Mouse (Mus musculus): ENCODE measurements at regions not wholly inside any gene's neighbourhood (a gene's known extent, or its start where the extent isn't known, plus 50 kb on each side); places are given as distances from the start of the nearest gene placed in this dataset.

- H3K4me3 ChIP-seq, result no peak overlapping the region
- no peaks in the 10 kb centered on the region for H3K36me3 ChIP-seq (replicated peaks)
- H3K4me1 ChIP-seq, result no peaks in the 10 kb centered on the region; the same call in 1 of the 2 replicates
- DNase-seq (ENCODE audit: low spot score), result no peak
- H3K27ac ChIP-seq (replicated peaks), result no peak overlapping the region
- no peaks in the 10 kb centered on the region for H3K27me3 ChIP-seq (replicated peaks; ENCODE audit: low read depth, poor library complexity, severe bottlenecking)
- 92% methylated on average over 12 of the region's 12 CpGs for WGBS
- no peaks in the 10 kb centered on the region for H3K9me3 ChIP-seq
Measured at GRCm38 (mm10) chr10:119064218-119064617, 175.6 kb downstream of the Cand1 start.

- H3K9me3 ChIP-seq, result no peaks in the 10 kb centered on the region
- H3K36me3 ChIP-seq (replicated peaks), result no peaks in the 10 kb centered on the region
- H3K27me3 ChIP-seq (replicated peaks; ENCODE audit: low read depth, poor library complexity, severe bottlenecking), result no peaks in the 10 kb centered on the region
- H3K4me3 ChIP-seq, result no peak overlapping the region
- no peak for DNase-seq (ENCODE audit: low spot score)
- H3K4me1 ChIP-seq, result no peaks in the 10 kb centered on the region; the same call in 1 of the 2 replicates
- no peak overlapping the region for H3K27ac ChIP-seq (replicated peaks)
- WGBS, result 87% methylated on average over 14 of the region's 14 CpGs
Measured at GRCm38 (mm10) chr10:119063209-119063699, 176.6 kb downstream of the Cand1 start.

- 91% methylated on average over 13 of the region's 13 CpGs for WGBS
- Histone ChIP-seq H3K4me3 (no peak overlapping the region), H3K36me3 (replicated peaks) (no peaks in the 10 kb centered on the region), H3K9me3 (no peaks in the 10 kb centered on the region), H3K27ac (replicated peaks) (no peak overlapping the region), H3K27me3 (replicated peaks; ENCODE audit: low read depth, poor library complexity, severe bottlenecking) (no peaks in the 10 kb centered on the region), H3K4me1 (no peaks in the 10 kb centered on the region; the same call in 1 of the 2 replicates)
- DNase-seq (ENCODE audit: low spot score), result no peak
Measured at GRCm38 (mm10) chr10:119061958-119062599, 177.8 kb downstream of the Cand1 start.

GRCm38 (mm10) chr10:119061349-119061850, 178.5 kb downstream of the Cand1 start:
- Histone ChIP-seq H3K27ac (replicated peaks) (no peak overlapping the region), H3K27me3 (replicated peaks; ENCODE audit: low read depth, poor library complexity, severe bottlenecking) (no peaks in the 10 kb centered on the region), H3K4me3 (no peak overlapping the region), H3K9me3 (no peaks in the 10 kb centered on the region), H3K36me3 (replicated peaks) (no peaks in the 10 kb centered on the region), H3K4me1 (no peaks in the 10 kb centered on the region; the same call in 1 of the 2 replicates)
- WGBS, result 89% methylated on average over 8 of the region's 8 CpGs
- no peak for DNase-seq (ENCODE audit: low spot score)

GRCm38 (mm10) chr10:119058493-119059020, 181.3 kb downstream of the Cand1 start:
- Histone ChIP-seq H3K9me3 (no peaks in the 10 kb centered on the region), H3K4me3 (no peak overlapping the region), H3K4me1 (no peaks in the 10 kb centered on the region), H3K27me3 (replicated peaks; ENCODE audit: low read depth, poor library complexity, severe bottlenecking) (no peaks in the 10 kb centered on the region), H3K36me3 (replicated peaks) (no peaks in the 10 kb centered on the region), H3K27ac (replicated peaks) (no peak overlapping the region)
- DNase-seq (ENCODE audit: low spot score), result no peak
- whole genome bisulfite sequencing, result 87% methylated on average over 10 of the region's 10 CpGs

GRCm38 (mm10) chr10:119055199-119055785, 184.6 kb downstream of the Cand1 start:
- Histone ChIP-seq H3K36me3 (replicated peaks) (no peaks in the 10 kb centered on the region), H3K4me1 (peaks cover 10% of the 10 kb centered on the region), H3K27me3 (replicated peaks; ENCODE audit: low read depth, poor library complexity, severe bottlenecking) (no peaks in the 10 kb centered on the region), H3K27ac (replicated peaks) (no peak overlapping the region), H3K9me3 (no peaks in the 10 kb centered on the region), H3K4me3 (no peak overlapping the region)
- no peak for DNase-seq (ENCODE audit: low spot score)
- 86% methylated on average over 13 of the region's 13 CpGs for WGBS

GRCm38 (mm10) chr10:119054191-119055175, 184.5 kb upstream of the Dyrk2 start:
- Histone ChIP-seq H3K9me3 (no peaks in the 10 kb centered on the region), H3K27ac (replicated peaks) (no peak overlapping the region), H3K4me1 (peaks cover 10% of the 10 kb centered on the region), H3K4me3 (no peak overlapping the region), H3K36me3 (replicated peaks) (no peaks in the 10 kb centered on the region), H3K27me3 (replicated peaks; ENCODE audit: low read depth, poor library complexity, severe bottlenecking) (no peaks in the 10 kb centered on the region)
- WGBS, result 89% methylated on average over 22 of the region's 22 CpGs
- no peak for DNase-seq (ENCODE audit: low spot score)

- peaks cover 10% of the 10 kb centered on the region for H3K4me1 ChIP-seq
- H3K27me3 ChIP-seq (replicated peaks; ENCODE audit: low read depth, poor library complexity, severe bottlenecking), result no peaks in the 10 kb centered on the region
- 80% methylated on average over 1 of the region's 1 CpGs for WGBS
- DNase-seq (ENCODE audit: low spot score), result no peak
- H3K4me3 ChIP-seq, result no peak overlapping the region
- no peaks in the 10 kb centered on the region for H3K36me3 ChIP-seq (replicated peaks)
- no peak overlapping the region; the same call in 1 of the 2 replicates for H3K27ac ChIP-seq (replicated peaks)
- no peaks in the 10 kb centered on the region for H3K9me3 ChIP-seq
Measured at GRCm38 (mm10) chr10:119052441-119053041, 182.5 kb upstream of the Dyrk2 start.

- no peak for DNase-seq (ENCODE audit: low spot score)
- no peaks in the 10 kb centered on the region for H3K27me3 ChIP-seq (replicated peaks; ENCODE audit: low read depth, poor library complexity, severe bottlenecking)
- no peaks in the 10 kb centered on the region for H3K9me3 ChIP-seq
- H3K36me3 ChIP-seq (replicated peaks), result no peaks in the 10 kb centered on the region
- H3K27ac ChIP-seq (replicated peaks), result no peak overlapping the region
- H3K4me1 ChIP-seq, result peaks cover 10% of the 10 kb centered on the region
- H3K4me3 ChIP-seq, result no peak overlapping the region
- 61% methylated on average over 2 of the region's 2 CpGs for WGBS
Measured at GRCm38 (mm10) chr10:119051598-119051997, 181.6 kb upstream of the Dyrk2 start.

GRCm38 (mm10) chr10:119050017-119050685, 180.1 kb upstream of the Dyrk2 start:
- WGBS, result 79% methylated on average over 18 of the region's 18 CpGs
- H3K4me3 ChIP-seq, result no peak overlapping the region
- no peaks in the 10 kb centered on the region for H3K36me3 ChIP-seq (replicated peaks)
- H3K27ac ChIP-seq (replicated peaks), result no peak overlapping the region
- no peaks in the 10 kb centered on the region for H3K9me3 ChIP-seq
- no peaks in the 10 kb centered on the region for H3K27me3 ChIP-seq (replicated peaks; ENCODE audit: low read depth, poor library complexity, severe bottlenecking)
- peaks cover 10% of the 10 kb centered on the region for H3K4me1 ChIP-seq
- DNase-seq (ENCODE audit: low spot score), result no peak

- no peak for DNase-seq (ENCODE audit: low spot score)
- H3K9me3 ChIP-seq, result no peaks in the 10 kb centered on the region
- 89% methylated on average over 6 of the region's 6 CpGs for WGBS
- H3K4me3 ChIP-seq, result no peak overlapping the region
- H3K27me3 ChIP-seq (replicated peaks; ENCODE audit: low read depth, poor library complexity, severe bottlenecking), result no peaks in the 10 kb centered on the region
- no peaks in the 10 kb centered on the region for H3K36me3 ChIP-seq (replicated peaks)
- no peak overlapping the region for H3K27ac ChIP-seq (replicated peaks)
- H3K4me1 ChIP-seq, result peaks cover 10% of the 10 kb centered on the region
Measured at GRCm38 (mm10) chr10:119048643-119049420, 178.8 kb upstream of the Dyrk2 start.
